Mouse (Mus musculus): Measurements from ENCODE around the gene Rpl23. TPM values are rescaled to one million over a fixed set of nuclear protein-coding genes. Genes with fewer than 3 reads are reported as not detected.

Rpl23 gene
- polyA plus RNA-seq, 1 experiment from 2014 or later: 277 TPM

GRCm38 (mm10) chr11:97728730-97729129, 53.5 kb downstream of the Rpl23 start:
- H3K9me3 ChIP-seq: no peaks in the 10 kb centered on the region
- no peak overlapping the region for H3K27ac ChIP-seq
- no peak overlapping the region for H3K9ac ChIP-seq
- H3K4me1 ChIP-seq: no peaks in the 10 kb centered on the region
- H3K4me3 ChIP-seq: no peak overlapping the region
- ATAC-seq (replicated peaks): no peak
- no peaks in the 10 kb centered on the region for H3K27me3 ChIP-seq (replicated peaks)
- WGBS: 87% methylated on average over 7 of the region's 7 CpGs
- no peak overlapping the region for H3K4me2 ChIP-seq
- peaks cover 56% of the 10 kb centered on the region for H3K36me3 ChIP-seq (replicated peaks)

GRCm38 (mm10) chr11:97728311-97728710, 53.9 kb downstream of the Rpl23 start:
- ATAC-seq (replicated peaks): no peak
- WGBS: 84% methylated on average over 7 of the region's 7 CpGs
- peaks cover 56% of the 10 kb centered on the region for H3K36me3 ChIP-seq (replicated peaks)
- no peaks in the 10 kb centered on the region for H3K27me3 ChIP-seq (replicated peaks)
- no peaks in the 10 kb centered on the region for H3K4me1 ChIP-seq
- no peak overlapping the region for H3K4me3 ChIP-seq
- no peaks in the 10 kb centered on the region for H3K9me3 ChIP-seq
- no peak overlapping the region for H3K27ac ChIP-seq
- no peak overlapping the region for H3K4me2 ChIP-seq
- H3K9ac ChIP-seq: no peak overlapping the region

Small RNA genes lying within 50 kb of the gene (microRNA-seq; reads per million reads assigned to microRNA genes)
- gene Mir8102: 0.55 reads per million

Other genes with a start within 250 kb of the Rpl23 start
- gene Srcin1, start 206.3 kb downstream of the Rpl23 start, polyA plus RNA-seq (2015; fragmentation: Nextera tagmentation; extraction: Ambion mirVana): 13.2 and 13.9 TPM in 2 replicates
- 1.9 and 2.5 TPM in 2 replicates for gene Epop, start 152.7 kb downstream of the Rpl23 start, polyA plus RNA-seq (2015; fragmentation: Nextera tagmentation; extraction: Ambion mirVana)
- 3.9 and 4.4 TPM in 2 replicates for gene Mllt6, start 119.0 kb downstream of the Rpl23 start, polyA plus RNA-seq (2015; fragmentation: Nextera tagmentation; extraction: Ambion mirVana)
- gene Cisd3, start 96.6 kb downstream of the Rpl23 start, polyA plus RNA-seq (2015; fragmentation: Nextera tagmentation; extraction: Ambion mirVana): 21.6 and 26.4 TPM in 2 replicates
- gene Pcgf2, start 81.9 kb downstream of the Rpl23 start, polyA plus RNA-seq (2015; fragmentation: Nextera tagmentation; extraction: Ambion mirVana): 23.1 TPM in 2 replicates
- 421 and 431 TPM in 2 replicates for gene Psmb3, start 79.0 kb downstream of the Rpl23 start, polyA plus RNA-seq (2015; fragmentation: Nextera tagmentation; extraction: Ambion mirVana)
- gene Pip4k2b, start 37.7 kb downstream of the Rpl23 start, polyA plus RNA-seq (2015; fragmentation: Nextera tagmentation; extraction: Ambion mirVana): 4.3 and 4.9 TPM in 2 replicates
- gene Cwc25, start 15.9 kb downstream of the Rpl23 start, polyA plus RNA-seq (2015; fragmentation: Nextera tagmentation; extraction: Ambion mirVana): 16.2 and 17.6 TPM in 2 replicates
- gene 1700001P01Rik, start 6.5 kb downstream of the Rpl23 start, polyA plus RNA-seq (2015; fragmentation: Nextera tagmentation; extraction: Ambion mirVana): 0.50 and 1.1 TPM in 2 replicates
- 198 and 199 TPM in 2 replicates for gene Lasp1, start 16.6 kb upstream of the Rpl23 start, polyA plus RNA-seq (2015; fragmentation: Nextera tagmentation; extraction: Ambion mirVana)
- gene B230217C12Rik, start 58.3 kb upstream of the Rpl23 start, polyA plus RNA-seq (2015; fragmentation: Nextera tagmentation; extraction: Ambion mirVana): 33.3 and 33.8 TPM in 2 replicates
- gene Fbxo47, start 101.7 kb upstream of the Rpl23 start, polyA plus RNA-seq (2015; fragmentation: Nextera tagmentation; extraction: Ambion mirVana): 0.57 and 0.70 TPM in 2 replicates
- gene Plxdc1, start 204.0 kb upstream of the Rpl23 start, polyA plus RNA-seq (2015; fragmentation: Nextera tagmentation; extraction: Ambion mirVana): 1.7 and 1.8 TPM in 2 replicates
- 9.5 and 10.8 TPM in 2 replicates for gene Arl5c, start 213.7 kb upstream of the Rpl23 start, polyA plus RNA-seq (2015; fragmentation: Nextera tagmentation; extraction: Ambion mirVana)
- gene Cacnb1, start 240.6 kb upstream of the Rpl23 start, polyA plus RNA-seq (2015; fragmentation: Nextera tagmentation; extraction: Ambion mirVana): 72.0 and 75.2 TPM in 2 replicates
- gene Rpl19, start 244.3 kb upstream of the Rpl23 start, polyA plus RNA-seq (2015; fragmentation: Nextera tagmentation; extraction: Ambion mirVana): 622 and 634 TPM in 2 replicates